Mouse (Mus musculus): ENCODE results near the gene Mterf1a.
"Not testable (repeated sequence)": the region's sequence is repeated elsewhere in the genome, so short reads cannot be mapped to it uniquely, and the experiment has no call there.

The Mterf1a gene

DNA sequence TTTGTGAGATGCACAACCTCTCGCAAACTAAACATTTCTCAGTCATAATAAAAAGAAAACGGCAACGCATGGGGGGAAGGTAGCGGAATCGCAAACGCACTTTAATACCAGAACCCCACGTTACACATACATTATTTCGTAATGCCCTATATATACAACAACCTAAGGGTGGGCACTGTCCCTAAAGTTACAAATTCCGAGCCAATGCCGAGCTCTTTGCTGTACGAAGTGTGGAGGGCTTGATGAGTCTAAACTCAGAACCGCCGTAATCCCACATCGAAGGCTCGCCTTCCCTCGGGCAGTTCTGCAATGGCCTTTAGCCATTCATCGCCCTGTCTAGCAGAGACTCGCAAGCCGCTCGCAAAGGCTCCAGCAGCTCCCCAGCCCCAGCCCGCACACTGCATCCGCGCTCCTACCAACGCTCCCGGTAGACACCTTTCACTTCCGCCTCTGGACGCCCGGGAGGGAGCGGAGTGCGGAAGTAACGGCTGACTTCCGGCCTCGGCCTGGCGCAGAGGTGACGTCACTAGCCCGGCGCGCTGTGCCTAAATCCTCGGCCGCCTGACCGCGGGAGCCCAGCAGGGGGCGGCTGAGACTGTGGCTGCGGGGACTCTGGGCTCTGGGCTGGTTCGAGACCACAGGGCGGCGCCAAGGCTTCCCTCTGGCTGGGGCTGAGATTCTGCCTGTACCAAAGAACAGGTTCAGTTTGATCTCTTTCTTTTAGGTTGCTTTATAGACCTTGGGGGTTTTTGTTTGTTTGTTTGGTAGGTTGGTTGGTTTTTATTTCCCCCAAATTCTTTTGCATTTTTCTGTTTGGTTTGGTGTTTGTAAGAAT is at the start of gene Mterf1a:
Gene Mterf1a (minus strand): TSS at position 475 of the 835 bp plus-strand sequence.
- peak; percentile 35 to 42 for DNase-seq (ENCODE audit: low read depth in 2 of 2, low spot score in 2 of 2)

DNA sequence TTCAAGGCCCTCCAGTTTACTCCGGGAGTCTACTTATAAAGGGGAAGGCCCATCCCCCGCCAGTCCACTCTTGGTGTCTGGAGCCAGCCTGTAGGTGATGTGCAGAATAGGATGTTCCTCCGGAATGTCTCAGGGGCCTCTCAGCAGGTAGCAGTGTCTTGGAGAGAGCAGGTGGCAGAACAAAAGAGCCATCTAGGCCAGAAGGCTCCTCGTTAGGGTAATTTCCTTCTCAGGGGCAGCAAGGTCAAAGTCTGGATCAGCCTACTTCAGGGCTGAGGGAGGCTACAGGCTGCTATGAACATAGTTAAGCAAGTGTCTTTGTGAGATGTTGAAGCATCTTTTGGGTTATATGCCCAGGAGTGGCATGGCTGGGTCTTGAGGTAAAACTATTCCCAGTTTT is 49.4 kb upstream of the Mterf1a start:
- DNase-seq (ENCODE audit: low read depth in 2 of 2, low spot score in 2 of 2): not testable (repeated sequence)

DNA sequence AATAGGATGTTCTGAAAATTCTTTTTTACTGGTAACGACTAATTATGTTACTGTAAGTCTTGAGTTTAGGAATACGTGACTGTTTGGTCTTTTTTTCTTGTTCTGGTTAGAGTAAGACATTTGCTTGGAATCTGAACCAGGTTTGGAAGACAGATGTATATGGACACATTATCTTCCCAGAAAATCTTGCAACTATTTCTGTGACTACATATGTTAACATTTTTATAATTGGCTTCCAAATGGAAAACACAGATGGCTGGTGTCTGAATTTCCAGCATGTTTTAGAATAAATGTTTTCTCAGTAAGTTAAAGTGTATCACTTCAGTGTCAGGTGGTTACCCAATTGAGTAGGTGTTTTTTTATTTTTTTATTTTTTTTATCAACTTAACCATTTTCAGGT is 47.5 kb upstream of the Mterf1a start:
- no peak for DNase-seq (ENCODE audit: low read depth in 2 of 2, low spot score in 2 of 2)

DNA sequence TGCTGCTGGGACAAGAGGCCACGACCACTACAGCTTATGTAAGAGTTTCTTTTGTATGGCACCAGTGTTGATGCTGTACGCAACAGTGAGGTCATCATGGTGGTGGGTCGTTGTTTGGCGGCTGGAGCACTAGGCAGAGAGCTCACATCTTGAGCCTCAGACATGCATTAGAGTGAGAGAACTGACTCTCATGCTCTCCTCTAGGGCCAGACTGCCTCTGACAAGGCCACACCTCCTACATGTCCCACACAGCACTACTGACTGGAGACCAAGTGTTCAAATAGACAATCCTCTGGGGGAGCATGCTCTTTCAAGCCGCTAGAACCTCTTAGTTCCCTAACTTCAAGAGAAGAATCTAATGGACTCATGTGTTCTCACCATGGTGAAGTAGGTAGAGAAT is 45.6 kb upstream of the Mterf1a start:
- no peak for DNase-seq (ENCODE audit: low read depth in 2 of 2, low spot score in 2 of 2)

DNA sequence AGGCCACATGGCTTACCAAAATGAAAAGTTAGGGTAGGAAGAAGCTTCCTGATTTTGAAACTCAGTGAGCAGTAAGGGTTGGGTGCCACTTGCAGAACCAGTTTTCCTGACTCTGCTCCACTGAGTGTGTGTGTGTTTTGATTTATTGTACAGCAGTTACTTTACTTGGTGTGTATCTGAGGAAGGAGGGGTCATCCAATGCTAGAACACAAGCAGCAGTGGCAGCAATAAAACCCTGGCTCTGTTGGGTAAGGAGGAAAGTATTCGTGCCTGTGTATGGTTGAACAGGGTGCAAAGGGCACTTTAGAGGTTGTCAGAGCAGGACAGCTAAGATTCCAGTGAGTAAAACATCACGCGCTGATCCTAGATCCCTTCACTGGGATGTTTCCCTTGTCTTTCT is 45.2 kb upstream of the Mterf1a start:
- no peak for DNase-seq (ENCODE audit: low read depth in 2 of 2, low spot score in 2 of 2)

DNA sequence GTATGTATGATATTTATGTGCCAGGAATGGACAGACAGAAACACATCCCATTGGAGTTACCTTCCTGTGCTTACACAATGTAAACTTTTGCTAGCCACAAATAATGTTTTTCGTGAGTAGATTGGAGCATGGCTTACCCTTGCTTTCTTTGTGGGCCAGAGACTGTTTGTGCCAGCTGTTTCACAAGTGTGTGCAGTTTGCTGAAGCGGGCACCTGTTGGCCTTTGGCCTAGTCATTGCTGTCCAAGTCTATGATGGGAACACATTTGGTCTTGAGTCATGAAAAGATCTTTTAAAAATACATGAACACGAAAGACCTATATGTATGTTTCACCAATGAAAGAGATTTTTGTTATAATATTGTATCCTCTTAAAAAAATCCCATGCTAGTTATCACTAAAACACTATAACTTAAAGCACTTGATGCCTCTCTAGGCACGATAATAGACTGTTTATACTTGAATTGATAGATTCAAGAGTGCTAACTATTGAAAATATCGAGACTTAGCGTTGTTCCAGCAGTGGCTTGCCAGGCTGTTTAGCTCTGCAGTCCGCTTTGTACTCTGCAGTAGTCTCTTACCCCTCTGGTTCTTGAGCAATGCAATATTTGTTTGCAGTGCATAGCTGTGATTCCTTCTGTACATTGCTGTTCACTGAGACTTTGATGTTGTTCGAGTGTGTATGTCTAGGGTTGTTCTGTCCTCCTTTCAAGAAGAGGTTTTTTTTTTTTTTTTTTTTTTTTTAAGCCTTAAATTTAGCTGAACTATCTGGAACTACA is 42.2 kb upstream of the Mterf1a start:
- DNase-seq (ENCODE audit: low read depth in 2 of 2, low spot score in 2 of 2): no peak

DNA sequence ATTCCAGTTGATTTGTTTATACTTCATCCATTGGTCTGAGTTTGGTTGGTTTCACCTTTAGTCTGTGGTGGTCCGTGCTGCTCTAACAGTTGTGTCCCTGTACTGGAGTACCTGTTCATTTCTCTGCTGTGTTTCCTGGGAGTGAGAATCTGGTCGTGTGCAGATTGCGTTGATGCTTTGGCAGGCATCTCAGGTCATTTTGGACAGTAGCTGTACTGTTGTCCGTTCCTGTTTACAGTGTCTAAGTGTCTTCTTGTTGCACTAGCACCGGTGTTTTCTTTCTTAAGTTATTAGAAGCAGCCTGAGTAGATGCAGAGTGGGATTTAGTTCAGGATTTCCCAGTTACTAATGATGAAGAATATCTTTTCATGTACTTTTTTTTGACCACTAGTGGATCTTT is 41.5 kb upstream of the Mterf1a start:
- DNase-seq (ENCODE audit: low read depth in 2 of 2, low spot score in 2 of 2): no peak

DNA sequence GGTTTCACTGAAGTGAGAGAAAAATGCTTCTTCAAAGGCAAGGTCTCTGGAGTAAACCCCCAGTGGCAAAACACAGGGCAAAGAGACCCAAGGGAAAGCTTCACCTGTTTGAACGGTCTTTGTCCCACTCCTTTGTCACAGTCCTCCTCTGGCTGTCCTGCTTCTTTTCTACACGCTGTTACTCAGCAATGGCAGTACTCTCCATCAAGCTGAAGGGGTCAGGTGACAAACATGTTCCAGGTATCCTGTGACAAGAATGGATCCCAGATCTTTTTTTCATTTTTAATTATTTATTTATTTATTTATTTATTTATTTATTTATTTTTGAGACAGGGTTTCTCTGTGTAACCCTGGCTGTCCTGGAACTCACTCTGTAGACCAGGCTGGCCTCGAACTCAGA is 39.8 kb upstream of the Mterf1a start:
- DNase-seq (ENCODE audit: low read depth in 2 of 2, low spot score in 2 of 2): no peak

DNA sequence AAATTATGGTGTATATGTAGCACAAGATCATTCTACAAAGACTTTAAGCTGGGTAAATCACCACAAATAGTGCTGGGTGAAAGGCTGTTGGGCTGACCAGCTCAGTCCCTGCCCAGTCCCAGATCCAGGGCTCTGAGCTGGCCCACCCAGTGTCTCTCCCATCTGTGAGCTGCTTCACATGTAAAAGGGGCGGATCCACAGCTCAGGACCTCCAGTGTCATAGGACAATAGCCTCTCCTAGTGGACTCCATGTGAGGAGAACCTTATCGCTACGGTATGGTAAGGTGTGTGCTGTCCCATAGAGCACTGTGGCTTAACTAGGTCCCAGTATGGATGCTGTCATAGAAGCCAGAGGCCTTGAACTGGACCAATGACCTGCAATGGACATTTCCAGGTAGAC is 37.9 kb upstream of the Mterf1a start:
- no peak for DNase-seq (ENCODE audit: low read depth in 2 of 2, low spot score in 2 of 2)

DNA sequence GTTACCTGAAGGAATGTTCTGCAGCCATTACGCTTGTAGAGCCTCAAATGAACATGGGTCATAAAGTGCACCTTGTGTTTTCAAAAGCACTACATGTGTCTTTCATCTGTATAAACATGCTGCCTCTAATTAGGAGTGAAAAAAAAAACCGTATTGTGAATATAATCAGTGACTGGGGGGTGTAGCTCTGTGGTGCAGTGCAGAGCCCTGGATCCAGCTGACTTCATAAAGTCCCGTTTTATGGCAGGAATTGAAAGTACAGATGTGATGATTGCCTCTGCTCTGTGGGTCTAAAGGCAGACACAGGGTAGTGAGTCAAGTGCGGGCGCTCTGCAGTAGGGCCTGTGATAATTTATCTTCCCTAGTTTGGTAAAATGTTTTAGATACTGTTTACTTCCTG is 37.0 kb upstream of the Mterf1a start:
- DNase-seq (ENCODE audit: low read depth in 2 of 2, low spot score in 2 of 2): no peak

DNA sequence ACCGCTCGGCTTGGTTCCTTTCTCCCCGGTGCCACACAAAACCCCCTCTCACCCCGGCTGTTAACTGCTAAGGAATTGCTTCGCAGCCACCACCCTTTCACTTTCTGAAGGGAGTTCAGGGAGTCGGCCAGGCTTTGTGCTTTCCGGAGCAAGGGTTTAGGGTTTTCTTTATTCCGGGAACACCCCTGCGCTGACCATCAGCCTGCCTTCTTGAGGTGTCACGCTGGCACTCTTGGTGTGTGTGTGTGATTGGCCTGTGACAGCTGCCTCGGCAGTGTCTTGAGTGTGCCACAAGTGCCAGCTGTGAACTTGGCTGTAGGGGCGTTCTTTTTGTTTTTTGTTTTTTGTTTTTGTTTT is 34.9 kb upstream of the Mterf1a start:
- peak; percentile 9 to 27 for DNase-seq (ENCODE audit: low read depth in 2 of 2, low spot score in 2 of 2)

DNA sequence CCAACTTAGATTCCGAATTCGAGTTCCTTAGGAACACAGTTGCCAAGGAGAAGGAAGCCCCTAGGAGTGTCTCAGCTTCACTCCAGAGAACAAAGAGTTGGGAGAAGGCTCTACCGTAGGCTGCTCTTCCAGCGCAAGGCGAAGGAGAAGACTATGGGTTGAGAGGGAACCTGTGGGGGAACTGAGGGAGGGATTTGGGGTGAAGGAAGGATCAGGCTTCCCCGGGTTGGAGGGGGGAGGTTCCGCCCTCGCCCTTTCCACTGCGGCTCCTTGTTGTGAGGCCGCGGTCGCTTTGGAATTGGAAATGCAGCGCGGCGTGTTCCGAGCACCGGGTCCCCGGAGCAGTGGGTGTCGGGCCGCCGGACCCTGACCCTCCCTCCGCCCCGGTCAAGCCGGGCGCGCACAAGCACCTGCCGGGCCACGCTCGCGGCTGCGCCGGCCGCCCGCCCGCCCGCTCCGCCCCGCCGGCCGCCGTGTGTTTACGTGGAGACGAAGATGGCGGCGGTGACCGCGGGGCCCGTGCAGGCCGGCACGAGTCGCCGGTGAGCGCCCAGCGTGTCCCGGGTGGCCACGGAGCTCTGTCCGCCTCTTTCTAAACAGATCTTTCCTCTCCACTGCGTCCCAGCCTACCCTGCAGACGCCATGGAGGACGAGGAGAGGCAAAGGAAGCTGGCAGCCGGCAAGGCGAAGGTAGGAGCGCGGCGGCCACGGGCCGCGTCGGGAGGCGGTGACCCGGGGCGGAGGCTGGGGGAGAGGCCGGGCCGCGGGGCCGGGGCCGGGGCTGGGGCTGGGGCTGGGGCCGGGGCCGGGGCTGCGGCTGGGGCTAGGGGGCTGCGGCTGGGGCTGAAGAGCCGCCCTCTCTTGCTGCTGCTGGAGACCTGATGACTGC is 34.3 kb upstream of the Mterf1a start, which contains the start of gene Akap9:
Gene Akap9 (plus strand): TSS at position 254 of the 889 bp plus-strand sequence.
- peak; percentile 36 to 45 for DNase-seq (ENCODE audit: low read depth in 2 of 2, low spot score in 2 of 2)

DNA sequence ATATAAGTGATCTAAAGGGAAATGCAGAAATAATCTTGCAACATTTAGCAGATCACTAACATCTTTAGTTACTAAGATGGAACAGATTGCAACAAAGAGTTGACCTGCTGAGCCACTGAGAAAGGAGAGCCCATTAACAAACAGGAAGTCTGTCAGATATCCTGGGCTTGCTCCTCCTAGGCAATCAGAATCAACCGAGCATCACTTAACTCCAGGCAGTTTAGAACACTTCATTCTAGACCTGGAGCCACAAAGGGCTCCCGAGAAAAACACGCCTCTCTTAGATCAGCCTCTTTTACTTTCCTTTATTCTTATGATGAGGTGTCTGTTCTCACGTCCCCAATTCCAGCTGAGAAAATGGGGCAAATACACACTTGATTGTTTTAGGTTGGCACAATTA is 32.9 kb upstream of the Mterf1a start:
- no peak for DNase-seq (ENCODE audit: low read depth in 2 of 2, low spot score in 2 of 2)

DNA sequence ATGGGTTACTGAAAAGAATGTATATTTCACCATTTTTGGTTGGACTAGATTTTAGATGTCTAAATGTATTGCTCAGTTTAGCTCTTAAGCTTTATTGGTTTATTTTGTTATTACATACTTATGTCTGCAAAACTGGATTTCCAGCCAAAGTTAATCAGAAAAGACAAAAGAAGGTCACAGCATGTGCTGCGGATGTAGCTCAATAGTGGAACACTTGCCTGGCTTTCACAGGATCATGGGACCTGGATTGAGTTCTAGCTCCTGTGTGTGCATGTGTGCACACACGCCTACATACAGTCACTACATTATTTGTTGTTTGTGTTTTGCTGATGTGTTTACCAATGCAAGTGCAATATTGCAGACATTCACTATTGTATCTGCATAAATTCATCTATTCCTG is 28.6 kb upstream of the Mterf1a start:
- DNase-seq (ENCODE audit: low read depth in 2 of 2, low spot score in 2 of 2): no peak

DNA sequence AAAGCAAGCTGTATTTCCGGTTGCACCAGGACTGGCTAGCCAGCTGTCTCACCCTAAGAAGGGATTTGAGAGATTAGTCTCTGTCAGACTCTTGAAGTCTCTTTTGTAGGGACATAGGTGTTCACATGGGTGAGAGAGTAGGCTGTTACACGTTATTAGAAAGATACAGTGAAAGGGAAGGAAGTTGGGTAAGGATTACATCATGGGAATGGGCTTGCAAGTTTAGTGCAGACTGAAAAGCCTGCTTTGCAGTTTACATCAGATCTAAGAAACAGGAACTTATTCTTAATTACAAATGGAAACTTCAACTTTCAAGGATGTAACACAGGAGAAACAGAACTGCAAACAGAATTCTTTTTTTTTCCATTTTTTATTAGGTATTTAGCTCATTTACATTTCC is 11.7 kb upstream of the Mterf1a start:
- no peak for DNase-seq (ENCODE audit: low read depth in 2 of 2, low spot score in 2 of 2)

DNA sequence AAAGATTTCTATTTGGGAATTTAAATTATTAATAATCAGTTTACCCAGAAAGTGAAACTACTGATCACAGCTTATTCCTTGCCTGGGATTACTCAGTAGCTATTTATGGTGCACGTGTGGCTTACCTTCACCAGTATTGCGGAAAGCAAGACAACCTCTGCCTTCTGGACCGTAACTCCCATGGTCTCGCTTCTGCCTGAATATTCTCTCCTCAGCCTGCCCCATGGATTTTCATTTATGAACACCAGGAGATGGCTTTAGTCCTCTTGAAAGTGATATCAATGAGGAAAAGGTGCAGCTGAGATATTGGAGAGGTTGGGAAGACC is 524 bp upstream of the Mterf1a start:
- DNase-seq (ENCODE audit: low read depth in 2 of 2, low spot score in 2 of 2): not testable (repeated sequence)

DNA sequence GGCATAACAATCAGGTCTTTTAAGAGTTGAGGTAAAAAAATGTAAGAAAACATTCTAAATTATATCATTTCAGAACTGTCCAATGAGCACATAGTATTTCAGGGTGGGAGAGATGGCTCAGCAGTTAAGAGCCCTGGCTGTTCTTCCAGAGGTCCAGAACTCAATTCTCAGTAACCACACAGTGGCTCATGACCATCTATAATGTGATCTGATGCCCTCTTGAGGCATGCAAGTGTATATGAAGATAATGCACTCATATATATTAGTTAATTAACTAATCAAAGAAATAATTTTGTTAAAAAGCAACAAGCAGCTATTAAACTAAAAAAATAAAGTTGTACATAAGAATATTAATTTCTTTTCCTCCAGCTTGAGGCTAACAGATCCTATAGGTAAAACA is 4.5 kb downstream of the Mterf1a start:
- no peak for DNase-seq (ENCODE audit: low read depth in 2 of 2, low spot score in 2 of 2)

DNA sequence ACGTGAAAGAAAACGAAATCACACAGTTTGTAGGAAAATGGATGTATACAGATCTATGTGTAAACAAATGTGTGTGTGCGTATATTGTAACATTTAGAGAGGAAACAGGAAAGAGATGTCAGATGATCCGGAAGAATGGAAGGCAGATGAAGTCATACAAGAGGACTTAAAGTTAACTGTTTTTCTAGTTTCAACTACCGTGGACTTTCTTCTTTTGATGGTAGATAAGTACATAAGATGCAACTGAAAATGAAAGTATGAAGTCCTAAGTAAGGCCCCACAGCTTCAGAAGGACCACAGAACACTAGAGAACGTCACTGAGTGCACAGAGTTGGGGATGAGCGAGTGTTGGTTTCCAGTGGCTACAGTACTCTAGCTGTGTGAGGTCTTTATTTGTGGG is 6.9 kb downstream of the Mterf1a start:
- DNase-seq (ENCODE audit: low read depth in 2 of 2, low spot score in 2 of 2): not testable (repeated sequence)

DNA sequence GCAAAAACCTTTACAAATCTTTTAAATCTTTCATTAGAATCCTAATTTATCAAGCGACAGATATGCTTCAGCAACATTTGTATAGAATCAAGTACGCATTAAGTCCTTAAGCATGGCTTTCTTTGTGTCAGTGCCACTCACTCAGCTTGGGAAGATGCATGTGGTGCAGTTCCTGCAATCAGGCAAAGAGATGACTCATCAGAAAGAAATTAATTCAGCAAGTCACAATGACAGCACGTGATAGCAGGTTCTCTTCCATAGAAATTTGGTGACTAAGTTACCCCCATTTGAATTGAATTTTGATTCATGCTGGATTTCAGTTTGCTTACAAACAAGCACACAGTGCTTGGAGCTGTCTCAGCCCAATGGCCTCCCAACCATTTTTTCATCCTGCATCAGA is 20.2 kb downstream of the Mterf1a start:
- no peak for DNase-seq (ENCODE audit: low read depth in 2 of 2, low spot score in 2 of 2)

DNA sequence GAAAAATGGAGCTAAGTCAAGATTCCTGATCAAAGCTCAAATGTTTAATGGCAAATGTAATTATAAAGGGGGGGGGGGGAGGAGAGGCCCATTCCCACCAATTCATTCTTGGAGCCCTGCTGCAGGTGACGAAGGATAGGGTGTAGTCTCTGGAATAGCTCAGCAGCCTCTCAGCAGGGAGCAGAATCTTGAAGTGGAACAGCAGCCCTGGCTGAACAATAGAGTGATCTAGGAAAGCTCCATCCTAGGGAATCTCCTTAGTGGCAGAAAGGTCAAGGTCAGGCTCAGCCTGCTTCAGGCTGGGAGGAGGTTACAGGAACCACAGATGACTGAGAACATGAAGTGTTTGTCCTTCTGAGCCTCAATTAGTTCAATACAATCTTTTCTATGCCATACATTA is 21.4 kb downstream of the Mterf1a start:
- no peak for DNase-seq (ENCODE audit: low read depth in 2 of 2, low spot score in 2 of 2)

DNA sequence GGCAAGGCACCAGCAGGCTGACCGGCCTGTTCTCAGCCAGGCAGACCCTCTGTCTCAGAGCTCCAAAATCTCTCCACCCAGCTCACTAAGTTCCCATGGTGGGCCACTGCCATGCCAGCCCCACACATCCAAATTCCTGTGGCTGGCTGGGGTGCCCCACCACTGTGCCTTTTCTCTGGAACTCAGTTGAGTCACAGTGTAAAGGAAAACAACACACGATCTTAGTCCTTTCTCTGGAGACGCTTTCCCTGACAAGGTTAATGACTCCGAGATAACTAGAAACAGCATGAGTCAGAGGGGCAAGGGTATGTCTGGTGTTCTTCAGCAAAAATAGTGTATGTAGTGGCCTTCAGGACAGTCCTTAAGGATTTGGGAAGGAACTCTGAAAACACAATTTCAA is 23.6 kb downstream of the Mterf1a start:
- DNase-seq (ENCODE audit: low read depth in 2 of 2, low spot score in 2 of 2): no peak

DNA sequence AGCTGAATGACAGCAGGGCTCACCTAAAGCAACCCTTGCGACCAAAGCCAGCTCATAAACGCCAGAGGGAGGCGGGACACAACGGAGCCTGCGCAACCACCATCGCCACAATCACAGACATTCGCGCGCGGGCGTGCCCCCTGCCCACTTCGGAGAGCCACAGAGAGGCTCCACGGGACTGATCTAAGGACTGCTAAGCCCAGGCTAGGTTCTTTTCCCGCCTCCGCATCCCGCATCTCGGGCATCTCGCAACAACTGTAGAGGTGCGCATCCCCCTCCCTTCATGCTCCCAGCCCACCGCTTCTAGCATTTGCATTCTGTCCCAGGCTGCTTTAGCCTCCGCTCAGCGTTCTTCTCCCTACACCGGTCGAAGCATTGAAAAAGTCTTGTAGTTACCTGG is 48.7 kb downstream of the Mterf1a start, which contains the start of gene Lrrd1:
Gene Lrrd1 (plus strand): TSS at position 148 of the 400 bp plus-strand sequence.
- no peak for DNase-seq (ENCODE audit: low read depth in 2 of 2, low spot score in 2 of 2)
